ENCODE assay signal across 12 mouse cellular contexts in genomic region chr9:106889321-106889720, GRCm38 (mm10). TPM values are rescaled to one million over a fixed set of nuclear protein-coding genes. Genes with fewer than 3 reads are reported as not detected.
DNase-seq lines count a peak whose midpoint lies in the region; ATAC-seq and TF ChIP-seq lines count a peak whose summit lies in the region.
"Had no signal": no experiment of that assay in that cellular context is flagged by ENCODE, and none has a peak within 500 bp of the region (broad histone marks: within the 10 kb centered on the region; RNA-seq: fewer than 3 reads in every experiment).

No protein-coding gene starts in this region.

- WGBS in forebrain, embryonic 14.5 days: 83% methylated on average over 9 of the region's 9 CpGs
- WGBS in forebrain, embryonic 16.5 days: 90% methylated on average over 9 of the region's 9 CpGs
- WGBS in liver, embryonic 13.5 days (ENCODE audit: insufficient replicate concordance): 83% methylated on average over 9 of the region's 9 CpGs

- no peaks in the 10 kb centered on the region for H3K27me3 ChIP-seq in forebrain, embryonic 14.5 days (replicated peaks; ENCODE audit: control insufficient read depth, insufficient read depth, low read length)
- H3K27me3 ChIP-seq in forebrain, embryonic 16.5 days (replicated peaks; ENCODE audit: control insufficient read depth, insufficient read depth, low read length): no peaks in the 10 kb centered on the region
- no peaks in the 10 kb centered on the region for H3K27me3 ChIP-seq in MEL (ENCODE audit: control insufficient read depth in 1 of 2, insufficient read depth in 2 of 2, low read length in 2 of 2)
- H3K27me3 ChIP-seq in liver, embryonic 13.5 days: no peaks in the 10 kb centered on the region
- H3K27me3 ChIP-seq: Patski had no signal

- H3K4me1 ChIP-seq in forebrain, embryonic 14.5 days (ENCODE audit: control insufficient read depth, insufficient read depth, low read length): peaks cover 29% of the 10 kb centered on the region
- peaks cover 58% of the 10 kb centered on the region for H3K4me1 ChIP-seq in forebrain, embryonic 16.5 days (replicated peaks; ENCODE audit: control insufficient read depth, insufficient read depth, low read length)
- peaks cover 6 to 40% of the 10 kb centered on the region in 2 experiments for H3K4me1 ChIP-seq in MEL (ENCODE audit: control insufficient read depth in 1 of 2, insufficient read depth in 2 of 2, low read length in 2 of 2)
- H3K4me1 ChIP-seq in liver, embryonic 13.5 days (replicated peaks): peaks cover 64% of the 10 kb centered on the region

- H3K9ac ChIP-seq in forebrain, embryonic 14.5 days (ENCODE audit: low read length): peak overlapping the region; percentile 18; the same call in 1 of the 2 replicates
- H3K9ac ChIP-seq in forebrain, embryonic 16.5 days (replicated peaks; ENCODE audit: low read depth, low read length): no peak overlapping the region
- H3K9ac ChIP-seq in MEL (ENCODE audit: control insufficient read depth, low read depth, low read length, poor library complexity, severe bottlenecking): no peak overlapping the region
- peak overlapping the region; percentile 68 for H3K9ac ChIP-seq in liver, embryonic 13.5 days

- no peak for DNase-seq in forebrain, embryonic 14.5 days (ENCODE audit: low spot score)
- DNase-seq in kidney, adult 11 months: peak; percentile 6
- no peak for DNase-seq in kidney, postnatal 4 days
- DNase-seq in MEL (ENCODE audit: low read depth, low spot score): peak; percentile 42
- DNase-seq in liver, embryonic 13.5 days: no peak
- no peak for DNase-seq in adrenal gland, adult 8-10 months
- no peak for DNase-seq in kidney, adult 9 months
- DNase-seq: adrenal gland, postnatal 10 days; lung, adult 18-20 months had no signal

- no peak for TF ChIP-seq CTCF in MEL (IDR thresholded peaks at IDR 0.05 in 2 of 3, conservative IDR thresholded peaks at IDR 0.05 in 1 of 3; ENCODE audit: control insufficient read depth in 1 of 3, insufficient read depth in 1 of 3, low read depth in 2 of 3, low read length in 3 of 3, poor library complexity in 1 of 3, severe bottlenecking in 1 of 3)

- peaks cover 53% of the 10 kb centered on the region for H3K79me2 ChIP-seq in MEL (ENCODE audit: control insufficient read depth, insufficient read depth, low read length, poor library complexity)

- no peaks in the 10 kb centered on the region for H3K9me3 ChIP-seq in forebrain, embryonic 14.5 days (replicated peaks; ENCODE audit: control insufficient read depth, low read length)
- no peaks in the 10 kb centered on the region for H3K9me3 ChIP-seq in forebrain, embryonic 16.5 days (ENCODE audit: control insufficient read depth, low read length)
- no peaks in the 10 kb centered on the region for H3K9me3 ChIP-seq in MEL (replicated peaks; ENCODE audit: insufficient read depth, low read length)
- H3K9me3 ChIP-seq in liver, embryonic 13.5 days (replicated peaks): no peaks in the 10 kb centered on the region

- TF ChIP-seq POLR2A in MEL (IDR thresholded peaks at IDR 0.05; ENCODE audit: control insufficient read depth in 1 of 2, insufficient read depth in 1 of 2, low read depth in 1 of 2, low read length in 2 of 2, poor library complexity in 1 of 2): 0 out of 4 replicates have a peak, but pooled peaks of 1 of the 2 experiments have one; percentile 16

- no peak for TF ChIP-seq EP300 in MEL (IDR thresholded peaks at IDR 0.05; ENCODE audit: low read depth in 1 of 2, low read length in 2 of 2)

- no peak for TF ChIP-seq RAD21 in MEL (IDR thresholded peaks at IDR 0.05; ENCODE audit: low read depth, low read length)

- H3K27ac ChIP-seq in forebrain, embryonic 14.5 days (ENCODE audit: low read depth, low read length): no peak overlapping the region
- no peak overlapping the region for H3K27ac ChIP-seq in forebrain, embryonic 16.5 days (ENCODE audit: low read length)
- H3K27ac ChIP-seq in MEL (ENCODE audit: control insufficient read depth, low read depth, low read length): no peak overlapping the region
- H3K27ac ChIP-seq in liver, embryonic 13.5 days: no peak overlapping the region
- H3K27ac ChIP-seq: layer of hippocampus, adult 2 months had no signal

- ATAC-seq in forebrain, embryonic 14.5 days: no peak
- no peak for ATAC-seq in forebrain, embryonic 16.5 days
- no peak for ATAC-seq in liver, embryonic 13.5 days (ENCODE audit: low read depth)
- ATAC-seq: Patski had no signal

- H3K4me2 ChIP-seq in forebrain, embryonic 14.5 days (ENCODE audit: low read length): no peak overlapping the region
- no peak overlapping the region for H3K4me2 ChIP-seq in forebrain, embryonic 16.5 days (ENCODE audit: low read length)
- peak overlapping the region; percentile 85 for H3K4me2 ChIP-seq in liver, embryonic 13.5 days

- peaks cover 43% of the 10 kb centered on the region for H3K36me3 ChIP-seq in forebrain, embryonic 14.5 days (ENCODE audit: control insufficient read depth, insufficient read depth, low read length)
- H3K36me3 ChIP-seq in forebrain, embryonic 16.5 days (ENCODE audit: control insufficient read depth, insufficient read depth): peaks cover 15% of the 10 kb centered on the region
- H3K36me3 ChIP-seq in MEL (ENCODE audit: control insufficient read depth in 1 of 2, insufficient read depth in 2 of 2, low read length in 2 of 2): peaks cover 3 to 36% of the 10 kb centered on the region in 2 experiments
- peaks cover 47% of the 10 kb centered on the region for H3K36me3 ChIP-seq in liver, embryonic 13.5 days

- H3K4me3 ChIP-seq in forebrain, embryonic 14.5 days (ENCODE audit: low read depth, low read length): no peak overlapping the region
- H3K4me3 ChIP-seq in forebrain, embryonic 16.5 days (replicated peaks; ENCODE audit: low read length): no peak overlapping the region
- no peak overlapping the region for H3K4me3 ChIP-seq in MEL (ENCODE audit: control insufficient read depth in 1 of 2, insufficient read depth in 1 of 2, low read depth in 2 of 2, low read length in 2 of 2)
- 0 out of 2 replicates have a peak overlapping the region, but pooled peaks have one; percentile 2 for H3K4me3 ChIP-seq in liver, embryonic 13.5 days (replicated peaks)

TF ChIP-seq in MEL, 35 proteins besides CTCF, POLR2A, EP300 and RAD21:
- TF ChIP-seq RCOR1 (IDR thresholded peaks at IDR 0.05; ENCODE audit: low read depth, low read length) (no peak), SIN3A (IDR thresholded peaks at IDR 0.05; ENCODE audit: low read length) (peak; percentile 68), MXI1 (IDR thresholded peaks at IDR 0.05; ENCODE audit: low read depth, low read length) (peak; percentile 26; the same call in 1 of the 2 replicates), ZNF384 (IDR thresholded peaks at IDR 0.05; ENCODE audit: low read depth, low read length) (no peak), MEF2A (IDR thresholded peaks at IDR 0.05; ENCODE audit: extremely low read depth, insufficient replicate concordance, low read depth, low read length, poor library complexity, severe bottlenecking) (no peak), CHD2 (IDR thresholded peaks at IDR 0.05; ENCODE audit: low read length) (no peak), ZC3H11A (IDR thresholded peaks at IDR 0.05; ENCODE audit: low read depth, low read length) (no peak), CHD1 (IDR thresholded peaks at IDR 0.05; ENCODE audit: low read depth, low read length) (no peak), TBP (IDR thresholded peaks at IDR 0.05; ENCODE audit: low read depth, low read length) (no peak), TAL1 (IDR thresholded peaks at IDR 0.05; ENCODE audit: low read length) (no peak)

RNA-seq across cellular contexts. Expression of gene Rbm15b, which starts 2.1 kb away (rescaled TPM):
- polyA plus RNA-seq in forebrain, embryonic 14.5 days (2014; fragmentation: Nextera tagmentation; extraction: Ambion mirVana): 22.9 and 24.8 TPM in 2 replicates
- polyA plus RNA-seq in forebrain, embryonic 16.5 days (2015; fragmentation: Nextera tagmentation; extraction: Ambion mirVana): 16.6 and 18.4 TPM in 2 replicates
- 23.3 and 29.7 TPM in 2 replicates for total RNA-seq in MEL (2012; rRNA removed)
- 10 to 100 TPM in 1 of 2 experiments, not detected in 1; 42.2 TPM for polyA plus RNA-seq in MEL (2012; ENCODE audit: insufficient read depth in 1 of 2, insufficient read length in 2 of 2, low read depth in 1 of 2, low replicate concordance in 2 of 2, missing spikeins in 1 of 2)
- 2.7 and 2.8 TPM in 2 replicates for polyA plus RNA-seq in liver, embryonic 13.5 days (2015; fragmentation: Nextera tagmentation; extraction: Ambion mirVana)
- total RNA-seq in adrenal gland, adult 8-10 months (2022): 10 to 100 TPM; 20.7 to 28.9 (median 26.6) TPM

RNA-seq across cellular contexts. Expression of gene Manf, which starts 2.5 kb away (rescaled TPM):
- 214 and 219 TPM in 2 replicates for polyA plus RNA-seq in forebrain, embryonic 14.5 days (2014; fragmentation: Nextera tagmentation; extraction: Ambion mirVana)
- 201 and 226 TPM in 2 replicates for polyA plus RNA-seq in forebrain, embryonic 16.5 days (2015; fragmentation: Nextera tagmentation; extraction: Ambion mirVana)
- total RNA-seq in MEL (2012; rRNA removed): 209 and 316 TPM in 2 replicates
- 100 to 1,000 TPM in 1 of 2 experiments, not detected in 1; 289 TPM for polyA plus RNA-seq in MEL (2012; ENCODE audit: insufficient read depth in 1 of 2, insufficient read length in 2 of 2, low read depth in 1 of 2, low replicate concordance in 2 of 2, missing spikeins in 1 of 2)
- 197 and 237 TPM in 2 replicates for polyA plus RNA-seq in liver, embryonic 13.5 days (2015; fragmentation: Nextera tagmentation; extraction: Ambion mirVana)
- total RNA-seq in adrenal gland, adult 8-10 months (2022): 100 to 1,000 TPM; 306 to 450 (median 316) TPM

Comparison
In these comparisons a context has a peak if more than half of its experiments do, and no peak if none do; other contexts are left out.
1. DNase-seq: peak in kidney, adult 11 months (single experiment) and MEL (single experiment); none in forebrain, embryonic 14.5 days (single experiment), kidney, postnatal 4 days (0 of 2), liver, embryonic 13.5 days (single experiment), adrenal gland, adult 8-10 months (single experiment) and kidney, adult 9 months (single experiment).
2. H3K9ac ChIP-seq: peak in forebrain, embryonic 14.5 days (single experiment) and liver, embryonic 13.5 days (single experiment); none in forebrain, embryonic 16.5 days (single experiment) and MEL (single experiment).